Mouse (Mus musculus) heart, embryonic 14.5 days (tissue): ENCODE results near the gene Scn4b. TPM values are rescaled to one million over a fixed set of nuclear protein-coding genes. Genes with fewer than 3 reads are reported as not detected.

Source experiments
- ATAC-seq: fragments of 200-750 bp; cut with Nextera tagmentation; 2 replicates; pipeline ENCODE4 v1.8.0; 2017; ENCODE audit warnings: low read depth, moderate TSS enrichment; ENCODE audit not compliant: insufficient number of reproducible peaks, insufficient read depth, low FRiP score
- H3K27ac ChIP-seq, 2 experiments: fragments of 200-500 bp in 1 of 2; fragments of 300-500 bp in 1 of 2; sonication (generic) in 1 of 2; replicated peaks in 1 of 2; 2 replicates each; pipeline ENCODE4 v1.5.1; 2012 to 2014; ENCODE audit warnings: low read depth in 2 of 2, low read length in 2 of 2, control low read depth in 1 of 2, mild to moderate bottlenecking in 1 of 2, mixed read lengths in 1 of 2; ENCODE audit not compliant: control insufficient read depth in 1 of 2, insufficient read depth in 1 of 2
- H3K27me3 ChIP-seq: fragments of 300-500 bp; sonication (generic); 2 replicates; pipeline ENCODE4 v1.6.1; 2014; ENCODE audit warnings: mild to moderate bottlenecking, low read length, control low read depth; ENCODE audit not compliant: control insufficient read depth, insufficient read depth
- H3K36me3 ChIP-seq: fragments of 300-500 bp; sonication (generic); 2 replicates; pipeline ENCODE4 v1.6.1; 2014; ENCODE audit warnings: mild to moderate bottlenecking, control low read depth, low read length, mixed read lengths; ENCODE audit not compliant: control insufficient read depth, insufficient read depth
- H3K4me1 ChIP-seq, 2 experiments: fragments of 200-500 bp in 1 of 2; fragments of 300-500 bp in 1 of 2; sonication (generic) in 1 of 2; 2 replicates each; pipeline ENCODE4 v1.6.1; 2012 to 2014; ENCODE audit warnings: low read length in 2 of 2, control low read depth in 1 of 2, mixed read lengths in 1 of 2; ENCODE audit not compliant: control insufficient read depth in 2 of 2, insufficient read depth in 2 of 2
- H3K4me2 ChIP-seq: fragments of 300-500 bp; sonication (generic); 2 replicates; pipeline ENCODE4 v1.6.1; 2014; ENCODE audit warnings: mild to moderate bottlenecking, low read length
- H3K4me3 ChIP-seq, 2 experiments: fragments of 200-500 bp in 1 of 2; fragments of 300-500 bp in 1 of 2; sonication (generic) in 1 of 2; 2 replicates each; pipeline ENCODE4 v1.5.1; 2012 to 2014; ENCODE audit warnings: low read length in 2 of 2, mild to moderate bottlenecking in 2 of 2, control low read depth in 1 of 2, low read depth in 1 of 2, moderate library complexity in 1 of 2; ENCODE audit not compliant: control insufficient read depth in 1 of 2, insufficient read depth in 1 of 2
- H3K9ac ChIP-seq: fragments of 300-500 bp; sonication (generic); 2 replicates; pipeline ENCODE4 v1.6.1; 2014; ENCODE audit warnings: mild to moderate bottlenecking, low read length
- H3K9me3 ChIP-seq: fragments of 300-500 bp; sonication (generic); 2 replicates; pipeline ENCODE4 v1.6.1; 2016; ENCODE audit warnings: low read length, control low read depth; ENCODE audit not compliant: control insufficient read depth
- WGBS: fragments of 180-500 bp; shearing (Covaris S2); extraction: QIAGEN DNeasy Blood & Tissue Kit; methylation state at CpG from one replicate; pipeline ENCODE4 v1.1.7; 2014; 5-methylcytosine and 5-hydroxymethylcytosine counted together
- polyA plus RNA-seq: library from polyadenylated mRNA; unstranded; fragments of >200 nt; fragmentation: Nextera tagmentation; extraction: Ambion mirVana; gene quantifications from 2 replicates; pipeline ENCODE4 v1.2.1, GENCODE M21; 2014

Scn4b gene
- polyA plus RNA-seq, 1 experiment from 2014 or later: not detected

DNA sequence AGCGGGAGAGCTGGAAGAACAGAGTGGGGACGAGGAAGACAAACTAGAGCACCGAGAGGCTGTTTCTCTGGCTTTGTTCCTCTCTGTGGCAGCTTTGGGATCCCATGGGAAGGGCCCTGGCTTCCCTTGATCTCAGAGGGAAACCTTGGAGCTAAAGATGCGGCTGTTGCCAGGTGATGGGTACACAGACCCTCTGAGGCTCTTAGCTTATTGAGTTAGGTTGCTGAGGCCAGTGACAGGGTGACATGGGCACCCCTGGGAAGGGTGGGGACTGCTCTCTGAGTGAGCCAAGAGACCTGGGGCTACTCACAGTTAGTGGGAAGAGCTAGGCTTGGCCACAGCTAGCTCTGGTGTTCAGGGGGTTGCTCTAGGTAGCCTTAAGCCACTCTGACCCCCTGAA lies 57.3 kb downstream of the Scn4b start:
- Histone ChIP-seq H3K9ac (no peak overlapping the region), H3K36me3 (no peaks in the 10 kb centered on the region), H3K4me1 (no peaks in the 10 kb centered on the region), H3K27me3 (no peaks in the 10 kb centered on the region), H3K4me2 (no peak overlapping the region), H3K27ac (no peak overlapping the region), H3K9me3 (no peaks in the 10 kb centered on the region), H3K4me3 (no peak overlapping the region)
- WGBS: 61% methylated on average over 4 of the region's 4 CpGs
- ATAC-seq: no peak

- H3K9me3 ChIP-seq: no peaks in the 10 kb centered on the region
- 70% methylated on average over 8 of the region's 8 CpGs for WGBS
- no peak for ATAC-seq
- no peak overlapping the region for H3K4me2 ChIP-seq
- no peak overlapping the region for H3K9ac ChIP-seq
- H3K4me1 ChIP-seq: no peaks in the 10 kb centered on the region
- no peaks in the 10 kb centered on the region for H3K27me3 ChIP-seq
- no peak overlapping the region for H3K4me3 ChIP-seq
- H3K36me3 ChIP-seq: no peaks in the 10 kb centered on the region
- H3K27ac ChIP-seq: no peak overlapping the region
These were observed 58.1 kb downstream of the Scn4b start for GRCm38 (mm10) chr9:45196125-45196830.

DNA sequence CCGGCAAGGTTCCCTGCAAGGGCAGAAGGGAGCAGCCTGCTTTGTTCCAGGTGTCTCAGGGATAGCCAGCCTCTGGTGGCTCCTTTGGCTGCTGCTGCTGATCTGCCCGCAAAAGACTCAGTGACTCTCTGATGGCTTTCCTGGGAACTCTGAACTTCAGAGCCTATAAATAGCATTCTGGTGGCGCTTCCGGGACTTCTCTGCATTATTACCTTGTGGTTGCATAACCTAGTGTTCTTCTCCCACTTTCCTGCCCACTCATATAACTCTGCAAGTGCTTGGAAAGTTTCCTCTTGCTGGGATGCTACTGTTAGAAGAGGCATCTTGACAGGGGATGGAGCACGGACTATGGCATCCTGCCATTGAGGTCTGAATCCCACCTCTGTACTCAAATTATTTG lies 59.4 kb downstream of the Scn4b start:
- Histone ChIP-seq H3K4me1 (no peaks in the 10 kb centered on the region), H3K27ac (no peak overlapping the region), H3K4me3 (no peak overlapping the region), H3K9me3 (no peaks in the 10 kb centered on the region), H3K27me3 (no peaks in the 10 kb centered on the region), H3K4me2 (no peak overlapping the region), H3K9ac (no peak overlapping the region), H3K36me3 (no peaks in the 10 kb centered on the region)
- 58% methylated on average over 5 of the region's 5 CpGs for WGBS
- ATAC-seq: no peak

GRCm38 (mm10) chr9:45201319-45201947 lies 63.2 kb downstream of the Scn4b start:
- H3K9ac ChIP-seq: no peak overlapping the region
- no peaks in the 10 kb centered on the region for H3K36me3 ChIP-seq
- H3K27ac ChIP-seq: no peak overlapping the region
- H3K4me2 ChIP-seq: no peak overlapping the region
- 77% methylated on average over 5 of the region's 5 CpGs for WGBS
- H3K4me1 ChIP-seq: no peaks in the 10 kb centered on the region
- H3K4me3 ChIP-seq: no peak overlapping the region
- no peaks in the 10 kb centered on the region for H3K9me3 ChIP-seq
- no peaks in the 10 kb centered on the region for H3K27me3 ChIP-seq
- no peak for ATAC-seq

DNA sequence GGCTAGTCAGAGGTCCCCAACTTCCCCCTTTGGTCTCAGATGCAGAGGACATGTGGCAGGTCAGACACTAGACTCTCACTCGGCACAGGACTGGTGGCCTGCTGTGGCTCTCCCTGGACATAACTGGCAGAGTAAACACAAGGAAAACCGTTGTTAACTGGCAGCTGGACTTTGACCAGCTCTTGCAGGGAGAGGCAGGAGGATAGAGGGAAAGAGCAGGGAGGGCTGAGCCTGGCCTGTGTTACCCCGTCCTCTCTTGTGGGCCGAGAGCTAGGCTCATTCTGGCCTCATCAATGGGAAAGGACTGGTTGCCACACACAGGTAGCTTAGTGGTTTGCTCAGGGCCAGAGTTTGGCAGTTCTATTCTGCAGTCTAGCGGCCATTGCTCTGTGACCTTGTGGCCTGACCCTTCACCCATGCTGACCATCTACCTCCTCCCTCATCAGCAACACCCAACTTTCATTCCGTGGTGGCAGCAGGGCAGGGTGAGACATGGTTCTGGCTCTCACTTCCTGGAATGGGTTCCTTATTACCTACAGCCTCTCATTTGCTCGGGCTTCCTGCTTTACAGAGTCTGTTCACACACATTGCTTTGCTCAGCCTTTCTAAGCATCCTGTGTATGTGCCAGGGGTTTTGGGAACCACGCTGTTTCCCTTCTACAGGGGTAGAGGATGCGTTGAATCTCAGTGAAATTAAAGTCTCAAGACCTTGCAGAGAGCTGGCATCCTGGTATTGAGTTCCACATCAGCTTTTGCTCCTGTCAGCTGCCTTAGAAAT lies 64.0 kb downstream of the Scn4b start:
- no peaks in the 10 kb centered on the region for H3K36me3 ChIP-seq
- no peak overlapping the region for H3K4me2 ChIP-seq
- no peak overlapping the region for H3K27ac ChIP-seq
- H3K4me3 ChIP-seq: no peak overlapping the region
- no peaks in the 10 kb centered on the region for H3K27me3 ChIP-seq
- H3K9ac ChIP-seq: no peak overlapping the region
- no peaks in the 10 kb centered on the region for H3K9me3 ChIP-seq
- WGBS: 64% methylated on average over 9 of the region's 9 CpGs
- ATAC-seq: no peak
- no peaks in the 10 kb centered on the region for H3K4me1 ChIP-seq

Other genes starting within 250 kb of the Scn4b start
- gene Atp5l, start 217.7 kb upstream of the Scn4b start, polyA plus RNA-seq: 1,362 and 1,405 TPM in 2 replicates
- gene Ube4a, start 172.8 kb upstream of the Scn4b start, polyA plus RNA-seq: 21.7 and 25.7 TPM in 2 replicates
- 0.20 TPM in 1 of 2 replicates, not detected in the other for gene Cd3g, start 158.0 kb upstream of the Scn4b start, polyA plus RNA-seq
- gene Cd3d, start 156.6 kb upstream of the Scn4b start, polyA plus RNA-seq: not detected in 2 replicates
- not detected in 2 replicates for gene Cd3e, start 128.8 kb upstream of the Scn4b start, polyA plus RNA-seq
- 0.59 and 1.1 TPM in 2 replicates for gene Mpzl2, start 98.6 kb upstream of the Scn4b start, polyA plus RNA-seq
- gene Mpzl3, start 83.2 kb upstream of the Scn4b start, polyA plus RNA-seq: 1.1 and 1.5 TPM in 2 replicates
- 0.18 and 0.28 TPM in 2 replicates for gene Jaml, start 59.2 kb upstream of the Scn4b start, polyA plus RNA-seq
- 1.4 TPM in 2 replicates for gene Scn2b, start 20.6 kb upstream of the Scn4b start, polyA plus RNA-seq
- not detected in 2 replicates for gene BC049352, start 43.6 kb downstream of the Scn4b start, polyA plus RNA-seq
- not detected in 2 replicates for gene Tmprss4, start 65.7 kb downstream of the Scn4b start, polyA plus RNA-seq
- 0.63 and 1.0 TPM in 2 replicates for gene Il10ra, start 130.8 kb downstream of the Scn4b start, polyA plus RNA-seq
- 0.18 TPM in 1 of 2 replicates, not detected in the other for gene Tmprss13, start 180.7 kb downstream of the Scn4b start, polyA plus RNA-seq
- 27.3 and 32.7 TPM in 2 replicates for gene Fxyd6, start 231.8 kb downstream of the Scn4b start, polyA plus RNA-seq